Mouse (Mus musculus): ENCODE measurements around the gene Plin5. TPM values are rescaled to one million over a fixed set of nuclear protein-coding genes. Genes with fewer than 3 reads are reported as not detected.

Gene Plin5
- polyA plus RNA-seq, 1 experiment from 2014 or later: 1.3 TPM

DNA sequence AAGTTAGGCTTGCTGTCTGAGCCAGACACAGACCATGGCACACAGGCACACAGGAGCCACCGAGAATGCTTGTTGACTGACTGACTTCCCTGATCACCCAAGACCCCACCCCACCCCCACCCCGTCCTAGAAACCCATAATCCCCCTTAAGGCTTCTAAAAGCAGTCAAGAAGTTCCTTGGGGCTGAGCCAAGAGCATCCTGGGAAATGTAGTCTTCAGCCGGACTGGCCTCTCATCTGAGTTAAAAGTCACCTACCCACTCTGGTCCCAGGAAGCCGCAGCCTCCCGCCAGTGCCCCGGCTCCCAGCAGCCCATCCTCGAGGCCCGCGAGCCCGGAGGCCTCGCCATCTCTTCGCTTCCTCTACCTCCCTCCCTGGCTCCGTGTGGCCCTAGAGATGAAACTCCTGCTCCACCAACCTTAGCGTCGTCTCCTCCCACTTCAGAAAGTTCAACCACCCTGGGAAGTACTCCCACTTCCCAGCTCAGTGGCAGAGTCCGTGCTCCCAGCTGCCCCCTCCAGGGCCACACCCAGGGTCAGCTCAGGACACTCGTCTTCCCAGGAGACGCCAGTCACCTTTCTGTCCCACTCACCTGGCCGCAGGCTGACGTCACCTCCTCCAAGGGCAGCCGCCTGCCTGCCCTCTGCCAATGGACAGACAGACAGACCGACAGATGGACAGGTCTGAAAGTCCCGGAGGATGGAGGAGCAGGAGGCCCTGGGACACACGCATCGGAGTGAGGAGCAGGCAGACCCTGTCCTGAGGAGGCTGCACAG is 20.6 kb upstream of the Plin5 start:
- H3K9me3 ChIP-seq (ENCODE audit: control insufficient read depth, low read length): no peaks in the 10 kb centered on the region
- 15% methylated on average over 25 of the region's 25 CpGs for WGBS
- H3K36me3 ChIP-seq (ENCODE audit: control insufficient read depth, insufficient read depth, low read length): no peaks in the 10 kb centered on the region
- peak overlapping the region; percentile 16; the same call in 1 of the 2 replicates for H3K4me3 ChIP-seq (ENCODE audit: low read length)
- peaks cover 35% of the 10 kb centered on the region for H3K4me1 ChIP-seq (ENCODE audit: control insufficient read depth, insufficient read depth, low read length)
- peaks cover 39% of the 10 kb centered on the region for H3K27me3 ChIP-seq (ENCODE audit: control insufficient read depth, insufficient read depth, low read length)
- no peak for ATAC-seq (ENCODE audit: low FRiP score, low TSS enrichment)
- 0 out of 2 replicates have a peak overlapping the region, but pooled peaks have one; percentile 24 for H3K9ac ChIP-seq (ENCODE audit: low read depth, low read length)
- H3K4me2 ChIP-seq (replicated peaks; ENCODE audit: low read depth, low read length): peak overlapping the region; percentile 27; the same call in 1 of the 2 replicates
- H3K27ac ChIP-seq (ENCODE audit: low read depth, low read length): no peak overlapping the region

DNA sequence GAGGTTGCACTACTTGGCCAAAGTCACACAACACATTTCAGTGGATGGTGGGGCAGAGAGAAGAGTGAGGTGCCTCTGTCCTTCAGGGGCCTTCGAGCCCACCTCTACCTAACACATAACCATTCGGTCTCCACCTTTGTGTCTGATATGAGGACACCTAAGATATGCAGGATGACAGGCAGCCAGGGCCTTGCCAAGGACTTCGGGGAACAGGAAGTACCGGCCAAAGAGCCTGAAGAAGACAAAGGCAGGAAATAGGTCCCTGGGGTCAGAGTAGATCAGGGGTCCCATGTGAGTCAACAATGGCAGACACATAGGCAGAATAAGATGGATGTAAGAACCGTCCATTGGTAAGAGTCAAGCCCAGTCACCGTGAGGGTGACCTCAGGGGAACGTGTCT is 19.2 kb upstream of the Plin5 start:
- H3K4me3 ChIP-seq (ENCODE audit: low read length): no peak overlapping the region
- H3K9ac ChIP-seq (ENCODE audit: low read depth, low read length): no peak overlapping the region
- H3K4me1 ChIP-seq (ENCODE audit: control insufficient read depth, insufficient read depth, low read length): peaks cover 31% of the 10 kb centered on the region
- 85% methylated on average over 7 of the region's 7 CpGs for WGBS
- no peak overlapping the region for H3K4me2 ChIP-seq (replicated peaks; ENCODE audit: low read depth, low read length)
- H3K27me3 ChIP-seq (ENCODE audit: control insufficient read depth, insufficient read depth, low read length): peaks cover 33% of the 10 kb centered on the region
- no peak for ATAC-seq (ENCODE audit: low FRiP score, low TSS enrichment)
- no peak overlapping the region for H3K27ac ChIP-seq (ENCODE audit: low read depth, low read length)
- H3K36me3 ChIP-seq (ENCODE audit: control insufficient read depth, insufficient read depth, low read length): no peaks in the 10 kb centered on the region
- no peaks in the 10 kb centered on the region for H3K9me3 ChIP-seq (ENCODE audit: control insufficient read depth, low read length)

DNA sequence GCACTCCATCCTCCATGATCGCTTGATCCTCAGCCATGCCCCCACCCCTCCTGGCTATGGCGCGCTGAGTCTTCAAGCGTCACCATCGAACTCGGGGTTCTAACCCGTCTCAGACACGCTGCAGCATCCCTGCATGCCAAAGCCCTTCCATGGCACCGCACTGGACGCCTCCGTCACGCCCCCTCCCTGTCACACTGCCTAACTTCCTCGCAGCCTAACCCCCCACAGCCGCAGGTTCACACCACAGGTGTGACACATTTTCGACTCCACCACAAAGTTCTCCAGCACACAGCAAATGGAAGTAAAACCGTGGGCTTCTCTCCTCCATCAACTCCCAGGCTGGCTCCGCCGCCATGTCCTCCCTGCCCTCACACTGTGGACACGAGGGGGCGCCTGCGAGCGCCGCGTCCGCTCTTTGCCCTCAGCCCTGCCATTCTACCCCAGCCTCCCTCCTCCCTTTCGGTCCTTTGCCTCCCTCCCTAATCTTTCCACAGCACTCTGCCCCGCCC is 17.1 kb upstream of the Plin5 start:
- Histone ChIP-seq H3K36me3 (ENCODE audit: control insufficient read depth, insufficient read depth, low read length) (no peaks in the 10 kb centered on the region), H3K27ac (ENCODE audit: low read depth, low read length) (no peak overlapping the region), H3K9ac (ENCODE audit: low read depth, low read length) (peak overlapping the region; percentile 35; the same call in 1 of the 2 replicates), H3K4me3 (ENCODE audit: low read length) (peak overlapping the region; percentile 14), H3K4me1 (ENCODE audit: control insufficient read depth, insufficient read depth, low read length) (peaks cover 24% of the 10 kb centered on the region), H3K4me2 (replicated peaks; ENCODE audit: low read depth, low read length) (peak overlapping the region; percentile 45), H3K9me3 (ENCODE audit: control insufficient read depth, low read length) (no peaks in the 10 kb centered on the region), H3K27me3 (ENCODE audit: control insufficient read depth, insufficient read depth, low read length) (peaks cover 16% of the 10 kb centered on the region)
- ATAC-seq (ENCODE audit: low FRiP score, low TSS enrichment): peak; percentile 16
- 5% methylated on average over 27 of the region's 27 CpGs for WGBS

DNA sequence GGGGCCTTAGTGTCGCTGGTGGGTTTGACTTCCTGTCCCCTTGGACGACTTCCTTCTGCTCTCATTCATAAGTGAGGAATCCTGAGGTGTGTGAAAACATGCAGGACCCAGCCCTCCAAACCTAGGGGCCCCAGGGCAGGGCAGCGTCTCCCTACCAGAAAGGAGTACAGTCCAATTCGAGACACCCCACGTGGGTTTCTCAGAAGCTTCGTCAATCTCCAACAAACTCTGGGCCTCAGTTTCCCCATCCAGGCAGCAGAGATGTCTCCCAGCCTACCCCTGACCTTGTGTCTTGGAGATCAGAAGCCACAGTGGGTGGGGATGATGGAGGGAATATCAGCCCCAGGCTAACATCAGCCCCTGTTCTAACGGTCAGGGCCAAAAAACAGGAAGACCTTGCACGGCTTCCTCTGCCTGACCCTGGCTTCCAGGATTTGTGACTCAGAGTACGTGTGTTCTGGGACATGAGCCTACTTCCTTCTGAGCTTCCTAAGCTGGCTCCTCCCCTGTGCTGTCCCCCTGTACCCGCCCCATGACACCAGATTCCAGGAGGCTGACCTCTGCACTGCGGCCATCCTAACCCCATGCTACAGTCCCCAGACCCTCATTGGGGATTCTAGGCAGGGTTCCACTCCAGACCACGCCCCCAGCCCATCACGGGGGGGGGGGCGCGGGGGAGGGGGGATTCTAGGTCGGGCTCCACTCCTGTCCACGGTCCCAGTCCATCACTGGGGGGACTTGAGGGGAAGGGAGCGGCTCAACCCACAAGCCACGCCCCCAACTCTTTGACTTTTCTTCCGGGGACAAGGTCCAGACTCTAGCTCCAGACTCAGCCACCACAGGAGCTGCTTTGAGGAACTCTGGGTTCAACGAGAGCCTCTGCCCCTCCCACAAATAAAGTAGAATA is 16.3 kb upstream of the Plin5 start:
- peaks cover 20% of the 10 kb centered on the region; the same call in 1 of the 2 replicates for H3K4me1 ChIP-seq (ENCODE audit: control insufficient read depth, insufficient read depth, low read length)
- peaks cover 8% of the 10 kb centered on the region for H3K27me3 ChIP-seq (ENCODE audit: control insufficient read depth, insufficient read depth, low read length)
- WGBS: 17% methylated on average over 21 of the region's 21 CpGs
- H3K4me3 ChIP-seq (ENCODE audit: low read length): peak overlapping the region; percentile 14
- ATAC-seq (ENCODE audit: low FRiP score, low TSS enrichment): peak; percentile 68
- H3K4me2 ChIP-seq (replicated peaks; ENCODE audit: low read depth, low read length): peak overlapping the region; percentile 45
- H3K9me3 ChIP-seq (ENCODE audit: control insufficient read depth, low read length): no peaks in the 10 kb centered on the region
- H3K36me3 ChIP-seq (ENCODE audit: control insufficient read depth, insufficient read depth, low read length): no peaks in the 10 kb centered on the region
- peak overlapping the region; percentile 35; the same call in 1 of the 2 replicates for H3K9ac ChIP-seq (ENCODE audit: low read depth, low read length)
- peak overlapping the region; percentile 55; the same call in 1 of the 2 replicates for H3K27ac ChIP-seq (ENCODE audit: low read depth, low read length)

DNA sequence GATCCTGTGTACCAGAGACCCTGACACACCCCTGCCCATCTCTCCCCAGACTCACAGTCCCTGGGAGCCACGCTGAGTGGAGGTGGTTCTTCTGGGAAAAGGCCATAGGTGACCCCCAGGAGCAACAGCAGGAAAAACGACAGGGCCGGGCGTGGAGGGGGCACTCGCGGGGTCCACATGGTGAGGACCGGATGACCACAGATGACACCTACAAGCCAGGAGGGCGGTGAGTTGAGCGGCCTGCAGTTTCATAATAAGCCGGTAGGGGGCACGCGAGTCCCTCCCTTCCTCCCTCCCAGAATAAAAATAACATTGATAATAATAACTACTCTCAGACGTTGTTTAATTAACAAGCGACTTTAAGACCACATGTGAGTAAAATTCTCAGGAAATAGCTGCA is 15.3 kb upstream of the Plin5 start:
- Histone ChIP-seq H3K27me3 (ENCODE audit: control insufficient read depth, insufficient read depth, low read length) (no peaks in the 10 kb centered on the region), H3K4me2 (replicated peaks; ENCODE audit: low read depth, low read length) (no peak overlapping the region), H3K9ac (ENCODE audit: low read depth, low read length) (no peak overlapping the region), H3K9me3 (ENCODE audit: control insufficient read depth, low read length) (no peaks in the 10 kb centered on the region), H3K4me3 (ENCODE audit: low read length) (no peak overlapping the region), H3K36me3 (ENCODE audit: control insufficient read depth, insufficient read depth, low read length) (no peaks in the 10 kb centered on the region), H3K27ac (ENCODE audit: low read depth, low read length) (no peak overlapping the region), H3K4me1 (ENCODE audit: control insufficient read depth, insufficient read depth, low read length) (peaks cover 15% of the 10 kb centered on the region; the same call in 1 of the 2 replicates)
- ATAC-seq (ENCODE audit: low FRiP score, low TSS enrichment): no peak
- 4% methylated on average over 14 of the region's 14 CpGs for WGBS

DNA sequence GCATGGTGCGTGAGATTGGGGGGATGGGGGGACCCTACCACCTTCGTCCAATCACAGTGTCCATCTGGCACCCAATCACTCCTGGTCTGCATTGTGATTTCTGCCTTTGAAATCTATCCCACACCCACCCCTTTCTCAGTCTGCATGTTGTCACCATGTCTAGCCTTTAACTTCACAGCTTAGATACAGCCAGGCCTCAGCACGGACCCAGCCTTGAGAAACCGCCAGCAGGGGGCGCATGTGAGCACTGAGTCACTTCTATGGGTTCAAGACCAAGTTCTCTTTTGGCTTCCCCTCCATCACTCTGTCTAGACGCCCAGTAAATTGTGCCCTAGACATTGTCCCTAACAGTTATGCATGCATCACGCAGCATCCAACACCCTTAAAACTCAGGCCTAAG is 14.4 kb upstream of the Plin5 start:
- H3K27ac ChIP-seq (ENCODE audit: low read depth, low read length): no peak overlapping the region
- no peak overlapping the region for H3K4me3 ChIP-seq (ENCODE audit: low read length)
- no peaks in the 10 kb centered on the region for H3K36me3 ChIP-seq (ENCODE audit: control insufficient read depth, insufficient read depth, low read length)
- H3K9ac ChIP-seq (ENCODE audit: low read depth, low read length): no peak overlapping the region
- ATAC-seq (ENCODE audit: low FRiP score, low TSS enrichment): no peak
- peaks cover 15% of the 10 kb centered on the region; the same call in 1 of the 2 replicates for H3K4me1 ChIP-seq (ENCODE audit: control insufficient read depth, insufficient read depth, low read length)
- no peaks in the 10 kb centered on the region for H3K27me3 ChIP-seq (ENCODE audit: control insufficient read depth, insufficient read depth, low read length)
- H3K9me3 ChIP-seq (ENCODE audit: control insufficient read depth, low read length): no peaks in the 10 kb centered on the region
- 52% methylated on average over 7 of the region's 7 CpGs for WGBS
- H3K4me2 ChIP-seq (replicated peaks; ENCODE audit: low read depth, low read length): no peak overlapping the region

DNA sequence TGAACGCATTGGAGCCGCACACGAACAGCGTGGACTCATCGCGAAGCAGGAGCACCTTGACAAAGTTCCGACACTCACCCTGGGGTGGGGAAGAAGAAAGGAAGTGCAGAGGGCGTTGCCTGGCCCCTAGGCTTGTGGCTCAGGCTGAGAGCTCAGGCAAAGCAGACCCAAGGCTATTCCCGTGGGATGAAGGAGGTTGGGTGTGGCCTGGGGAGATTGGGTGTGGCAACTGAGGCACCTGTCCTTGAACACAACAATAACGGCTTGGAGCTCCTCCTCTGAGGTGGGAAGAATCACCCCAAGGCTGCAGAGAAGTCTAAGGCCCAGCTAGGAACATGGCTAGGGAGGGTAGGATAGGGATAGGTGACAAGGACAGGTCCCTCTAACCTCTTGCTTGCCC is 13.7 kb upstream of the Plin5 start:
- no peaks in the 10 kb centered on the region for H3K36me3 ChIP-seq (ENCODE audit: control insufficient read depth, insufficient read depth, low read length)
- WGBS: 90% methylated on average over 10 of the region's 10 CpGs
- no peak; the same call in 1 of the 2 replicates for ATAC-seq (ENCODE audit: low FRiP score, low TSS enrichment)

DNA sequence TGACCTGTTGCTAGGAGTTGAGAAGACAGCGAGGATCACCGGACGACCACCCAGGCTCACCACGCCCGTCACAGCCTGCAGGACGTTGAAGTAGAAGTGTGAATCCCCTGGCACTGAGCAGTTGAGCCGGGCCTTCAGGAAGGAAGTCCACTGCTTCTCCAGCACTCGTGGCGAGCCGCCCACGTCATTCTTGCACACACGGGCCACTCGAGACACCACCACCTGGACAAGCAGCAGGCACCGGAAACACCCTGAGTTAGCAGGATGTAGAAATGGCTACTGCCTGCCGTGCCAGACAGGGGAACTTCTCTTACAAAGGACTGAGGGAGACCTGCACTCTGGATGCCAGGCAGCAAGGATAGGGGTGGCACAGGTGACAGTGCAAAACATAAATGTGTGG is 10.8 kb upstream of the Plin5 start:
- H3K4me2 ChIP-seq (replicated peaks; ENCODE audit: low read depth, low read length): no peak overlapping the region
- H3K27ac ChIP-seq (ENCODE audit: low read depth, low read length): no peak overlapping the region
- peaks cover 15% of the 10 kb centered on the region for H3K27me3 ChIP-seq (ENCODE audit: control insufficient read depth, insufficient read depth, low read length)
- peaks cover 2% of the 10 kb centered on the region; the same call in 1 of the 2 replicates for H3K4me1 ChIP-seq (ENCODE audit: control insufficient read depth, insufficient read depth, low read length)
- H3K9me3 ChIP-seq (ENCODE audit: control insufficient read depth, low read length): no peaks in the 10 kb centered on the region; the same call in 1 of the 2 replicates
- 79% methylated on average over 15 of the region's 15 CpGs for WGBS
- no peak overlapping the region for H3K4me3 ChIP-seq (ENCODE audit: low read length)
- ATAC-seq (ENCODE audit: low FRiP score, low TSS enrichment): no peak
- no peaks in the 10 kb centered on the region for H3K36me3 ChIP-seq (ENCODE audit: control insufficient read depth, insufficient read depth, low read length)
- H3K9ac ChIP-seq (ENCODE audit: low read depth, low read length): no peak overlapping the region

More for the DNA sequence above, 13.7 kb upstream of the Plin5 start:
- Histone ChIP-seq H3K9ac (ENCODE audit: low read depth, low read length) (no peak overlapping the region), H3K27ac (ENCODE audit: low read depth, low read length) (no peak overlapping the region), H3K4me3 (ENCODE audit: low read length) (no peak overlapping the region), H3K27me3 (ENCODE audit: control insufficient read depth, insufficient read depth, low read length) (no peaks in the 10 kb centered on the region), H3K4me1 (ENCODE audit: control insufficient read depth, insufficient read depth, low read length) (peaks cover 15% of the 10 kb centered on the region; the same call in 1 of the 2 replicates), H3K4me2 (replicated peaks; ENCODE audit: low read depth, low read length) (no peak overlapping the region), H3K9me3 (ENCODE audit: control insufficient read depth, low read length) (no peaks in the 10 kb centered on the region)

All from kidney, embryonic 14.5 days (tissue).